Mouse (Mus musculus) hindbrain, postnatal 0 days (tissue): ENCODE results near the gene Kif17. TPM values are rescaled to one million over a fixed set of nuclear protein-coding genes. Genes with fewer than 3 reads are reported as not detected.
"Not testable (repeated sequence)": the region's sequence is repeated elsewhere in the genome, so short reads cannot be mapped to it uniquely, and the experiment has no call there.

Source experiments
- ATAC-seq: fragments of 200-750 bp; cut with Nextera tagmentation; 2 replicates; pipeline ENCODE4 v1.8.0; 2017; ENCODE audit warnings: mild to moderate bottlenecking, moderate TSS enrichment, moderate library complexity
- DNase-seq: peaks from one replicate; pipeline ENCODE4 v3.0.0-alpha.2; 2015; ENCODE audit warnings: low spot score
- H3K27ac ChIP-seq: fragments of 300-500 bp; sonication (generic); 2 replicates; pipeline ENCODE4 v1.5.1; 2014; ENCODE audit warnings: mild to moderate bottlenecking
- H3K27me3 ChIP-seq: fragments of 300-500 bp; sonication (generic); 2 replicates; pipeline ENCODE4 v1.6.1; 2014; ENCODE audit warnings: low read length, mixed read lengths; ENCODE audit not compliant: insufficient read depth
- H3K36me3 ChIP-seq: fragments of 300-500 bp; sonication (generic); 2 replicates; pipeline ENCODE4 v1.6.1; 2014; ENCODE audit warnings: low read length, mixed read lengths; ENCODE audit not compliant: insufficient read depth
- H3K4me1 ChIP-seq: fragments of 300-500 bp; sonication (generic); 2 replicates; pipeline ENCODE4 v1.6.1; 2014; ENCODE audit warnings: antibody characterized with exemption, low read length, mixed read lengths; ENCODE audit not compliant: insufficient read depth
- H3K4me2 ChIP-seq: fragments of 300-500 bp; sonication (generic); 2 replicates; pipeline ENCODE4 v1.6.1; 2014; ENCODE audit warnings: low read depth, mild to moderate bottlenecking, low read length, moderate library complexity, mixed read lengths
- H3K4me3 ChIP-seq: fragments of 300-500 bp; sonication (generic); 2 replicates; pipeline ENCODE4 v1.5.1; 2014; ENCODE audit warnings: low read length
- H3K9ac ChIP-seq: fragments of 300-500 bp; sonication (generic); replicated peaks from 2 replicates; pipeline ENCODE4 v1.6.1; 2014; ENCODE audit warnings: mild to moderate bottlenecking, low read length, moderate library complexity, mixed read lengths
- H3K9me3 ChIP-seq: fragments of 300-500 bp; sonication (generic); 2 replicates; pipeline ENCODE4 v1.6.1; 2016; ENCODE audit warnings: low read length, mixed read lengths
- CTCF ChIP-seq: IDR thresholded peaks from 2 replicates; pipeline ENCODE4 v1.5.1; 2016; ENCODE audit warnings: antibody characterized with exemption, control low read depth, low read depth
- WGBS: fragments of 180-500 bp; shearing (Covaris S2); extraction: QIAGEN DNeasy Blood & Tissue Kit; methylation state at CpG from one replicate; pipeline ENCODE4 v1.1.7; 2014; 5-methylcytosine and 5-hydroxymethylcytosine counted together
- polyA plus RNA-seq: library from polyadenylated mRNA; unstranded; fragments of >200 nt; fragmentation: Nextera tagmentation; extraction: Ambion mirVana; gene quantifications from 2 replicates; pipeline ENCODE4 v1.2.1, GENCODE M21; 2015
- total RNA-seq: library from RNA; depleted of rRNA; stranded (reverse); fragments of >200 nt; gene quantifications from 2 replicates; pipeline ENCODE4 v1.2.3, GENCODE M21; 2014

The Kif17 gene
- total and polyA plus RNA-seq, 2 experiments from 2014 or later: 4.1 to 5.1 TPM

DNA sequence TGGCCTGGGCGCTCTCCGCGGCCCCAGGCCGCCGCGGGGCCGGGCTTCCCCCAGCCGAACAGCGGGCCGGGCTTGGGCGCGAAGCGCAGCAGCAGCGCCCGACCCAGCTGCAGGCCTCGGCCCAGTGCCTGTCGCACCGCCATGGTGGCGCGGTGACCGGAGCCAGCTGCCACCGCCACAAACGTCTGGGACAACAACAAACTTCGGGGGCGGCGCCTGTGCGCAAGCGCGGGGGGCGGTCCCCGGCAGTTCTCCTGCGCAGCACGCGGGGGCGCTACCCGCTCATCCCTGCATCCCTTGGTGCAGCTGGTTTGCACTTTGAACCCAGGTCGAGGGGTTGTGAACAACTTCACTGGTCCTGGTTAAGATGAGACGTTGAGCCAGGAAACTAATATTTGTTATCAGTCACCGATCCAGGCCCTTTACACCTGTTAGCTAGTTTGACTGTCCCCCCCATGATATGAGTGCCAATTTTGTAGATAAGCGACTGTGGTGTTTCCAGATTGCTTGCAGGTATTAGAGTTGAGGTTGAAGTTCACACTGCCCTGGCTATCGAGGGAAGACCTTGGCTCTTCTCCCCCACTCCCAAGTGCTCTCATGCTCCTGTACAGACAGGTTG lies 76.0 kb downstream of the Kif17 start, which contains the start of gene Pink1:
Pink1 (minus strand) TSS at position 231 of the 619 bp plus-strand sequence.
- ATAC-seq: peak; percentile 70

DNA sequence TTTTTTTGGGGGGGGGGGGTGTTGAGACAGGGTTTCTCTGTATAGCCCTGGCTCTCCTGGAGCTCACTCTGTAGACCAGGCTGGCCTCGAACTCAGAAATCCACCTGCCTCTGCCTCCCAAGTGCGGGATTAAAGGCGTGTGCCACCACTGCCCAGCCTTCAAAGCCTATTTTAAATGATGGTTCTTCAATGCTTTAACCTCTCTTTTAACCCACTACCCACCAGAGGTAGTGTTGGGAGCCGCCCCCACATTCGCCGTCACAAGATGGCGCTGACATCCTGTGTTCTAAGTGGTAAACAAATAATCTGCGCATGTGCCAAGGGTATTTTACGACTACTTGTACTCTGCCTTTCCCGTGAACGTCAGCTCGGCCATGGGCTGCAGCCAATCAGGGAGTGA lies 76.9 kb downstream of the Kif17 start:
- ATAC-seq, H3K4me2 ChIP-seq, DNase-seq, H3K9ac ChIP-seq, H3K4me1 ChIP-seq, H3K4me3 ChIP-seq, H3K27me3 ChIP-seq, H3K36me3 ChIP-seq, H3K9me3 ChIP-seq: not testable (repeated sequence)
- TF ChIP-seq CTCF: peak; percentile 15; the same call in 1 of the 2 replicates
- peak overlapping the region; percentile 26; the same call in 1 of the 2 replicates for H3K27ac ChIP-seq
- 56% methylated on average over 7 of the region's 12 CpGs for WGBS

More for the DNA sequence above, 76.0 kb downstream of the Kif17 start, which contains the start of gene Pink1:
- H3K9ac ChIP-seq: peak within 1 kb of the TSS; percentile 94
- H3K27ac ChIP-seq: peak within 1 kb of the TSS; percentile 99
- WGBS: 4% methylated on average over 37 of the region's 41 CpGs
- peak within 1 kb of the TSS; percentile 70 for H3K4me3 ChIP-seq
- DNase-seq: peak; percentile 92
- H3K27me3 ChIP-seq: no peaks in the 10 kb centered on the region
- peak; percentile 81 for TF ChIP-seq CTCF
- no peaks in the 10 kb centered on the region for H3K36me3 ChIP-seq
- no peaks in the 10 kb centered on the region for H3K9me3 ChIP-seq
- H3K4me1 ChIP-seq: no peaks in the 10 kb centered on the region
- peak within 1 kb of the TSS; percentile 65 for H3K4me2 ChIP-seq

DNA sequence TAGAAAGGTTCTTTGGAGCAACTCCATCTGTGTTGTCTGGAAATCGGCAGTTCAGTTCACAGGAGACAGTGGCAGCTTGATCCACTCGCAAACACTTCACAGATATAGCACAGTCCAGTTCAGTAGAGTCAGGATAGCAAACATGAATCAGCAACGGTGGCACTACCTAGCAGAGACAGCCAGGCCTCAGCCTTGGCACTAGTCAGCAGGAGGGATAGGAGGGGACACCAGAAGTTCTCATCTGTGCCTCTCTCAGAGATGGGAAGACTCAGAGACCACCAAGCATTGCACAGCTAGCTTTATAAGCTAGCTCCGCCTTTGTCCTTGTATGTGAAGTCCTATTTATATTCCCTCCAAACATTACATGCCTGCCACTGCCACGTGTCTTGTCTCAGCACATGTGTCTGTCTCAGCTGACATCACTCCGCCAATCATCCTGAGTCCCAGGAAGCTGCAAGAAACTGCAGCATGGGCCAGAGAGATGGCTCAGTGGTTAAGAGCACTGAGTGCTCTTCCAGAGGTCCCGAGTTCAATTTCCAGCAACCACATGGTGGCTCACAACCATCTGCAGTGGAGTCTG lies 77.7 kb downstream of the Kif17 start:
- TF ChIP-seq CTCF: peak; percentile 21; the same call in 1 of the 2 replicates
- DNase-seq: no peak
- no peak overlapping the region for H3K27ac ChIP-seq
- no peaks in the 10 kb centered on the region for H3K4me1 ChIP-seq
- WGBS: 67% methylated on average over 7 of the region's 7 CpGs
- no peaks in the 10 kb centered on the region for H3K27me3 ChIP-seq
- ATAC-seq: no peak
- peak overlapping the region; percentile 34; the same call in 1 of the 2 replicates for H3K4me2 ChIP-seq
- H3K9me3 ChIP-seq: no peaks in the 10 kb centered on the region
- H3K36me3 ChIP-seq: no peaks in the 10 kb centered on the region
- no peak overlapping the region for H3K9ac ChIP-seq
- H3K4me3 ChIP-seq: peak overlapping the region; percentile 10; the same call in 1 of the 2 replicates

DNA sequence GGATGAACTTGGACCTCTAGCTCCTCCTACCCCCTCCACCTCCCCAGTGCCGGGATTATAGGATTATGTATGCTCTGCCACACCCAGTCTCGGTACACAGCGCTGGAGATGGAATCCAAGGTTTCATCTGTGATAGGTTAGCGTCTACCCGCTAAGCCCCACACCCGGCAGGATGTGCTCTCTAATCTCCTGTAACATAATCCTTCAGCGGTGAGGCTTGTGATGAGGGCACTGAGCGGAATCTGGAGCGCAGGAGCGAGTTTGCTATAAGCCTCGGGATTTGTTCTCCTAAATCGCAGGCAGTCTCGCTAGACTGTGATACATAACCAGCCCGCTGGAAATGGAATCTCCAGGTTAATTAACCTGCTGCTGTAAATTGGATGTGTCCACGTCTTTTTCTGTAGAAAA lies 80.0 kb downstream of the Kif17 start:
- Histone ChIP-seq H3K27ac (0 out of 2 replicates have a peak overlapping the region, but pooled peaks have one; percentile 15), H3K4me1 (no peaks in the 10 kb centered on the region), H3K9ac (no peak overlapping the region), H3K4me2 (no peak overlapping the region), H3K9me3 (no peaks in the 10 kb centered on the region), H3K36me3 (no peaks in the 10 kb centered on the region), H3K4me3 (no peak overlapping the region), H3K27me3 (no peaks in the 10 kb centered on the region)
- no peak for TF ChIP-seq CTCF
- ATAC-seq (0 out of 2 replicates have a peak, but pooled peaks have one; percentile 28), DNase-seq (peak; percentile 52)
- WGBS: 25% methylated on average over 15 of the region's 15 CpGs

DNA sequence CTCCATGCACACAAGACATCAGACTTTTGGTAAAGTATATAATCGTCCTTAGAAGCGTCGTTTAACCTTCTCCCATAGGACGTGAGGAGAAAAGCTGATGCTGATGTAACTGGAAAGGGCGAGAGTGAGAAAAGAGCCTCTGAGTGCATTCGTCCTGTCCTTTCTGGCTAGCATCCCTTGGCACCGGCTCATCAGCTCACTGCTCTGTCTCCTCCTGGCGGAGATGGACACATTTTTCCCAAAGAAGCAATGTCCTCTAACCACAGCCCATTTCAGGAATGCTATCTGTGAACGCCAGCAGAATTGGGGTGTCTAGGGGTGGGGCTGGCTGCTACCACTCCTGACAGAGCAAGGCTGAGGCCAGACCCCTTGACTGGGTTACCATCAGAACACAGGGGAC lies 81.4 kb downstream of the Kif17 start:
- DNase-seq (peak; percentile 13), ATAC-seq (no peak)
- no peak overlapping the region for H3K4me3 ChIP-seq
- no peak overlapping the region for H3K4me2 ChIP-seq
- no peaks in the 10 kb centered on the region for H3K9me3 ChIP-seq
- H3K27me3 ChIP-seq: no peaks in the 10 kb centered on the region
- no peak overlapping the region for H3K27ac ChIP-seq
- no peak overlapping the region for H3K9ac ChIP-seq
- no peaks in the 10 kb centered on the region for H3K4me1 ChIP-seq
- TF ChIP-seq CTCF: peak; percentile 27; the same call in 1 of the 2 replicates
- no peaks in the 10 kb centered on the region for H3K36me3 ChIP-seq
- 73% methylated on average over 9 of the region's 9 CpGs for WGBS

DNA sequence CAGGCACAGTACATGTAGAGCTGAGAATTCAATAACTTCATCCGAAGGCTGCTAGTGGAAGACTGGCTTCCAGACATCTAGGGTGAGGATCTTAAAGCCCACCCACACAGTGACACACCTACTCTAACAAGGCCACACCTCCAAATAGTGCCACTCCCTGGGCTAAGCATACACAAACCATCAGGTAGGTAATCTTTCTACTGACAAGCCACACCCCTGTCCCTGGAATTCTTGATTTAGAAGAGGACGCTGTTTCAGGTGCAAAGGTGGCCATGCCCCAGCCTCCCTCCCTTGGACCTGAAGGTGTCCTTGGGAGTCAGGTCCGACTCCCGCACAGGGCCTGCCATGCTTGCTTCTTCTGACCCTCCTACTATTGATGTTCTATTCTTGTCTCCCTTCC lies 82.9 kb downstream of the Kif17 start:
- DNase-seq (no peak), ATAC-seq (no peak)
- H3K9me3 ChIP-seq: no peaks in the 10 kb centered on the region
- no peak for TF ChIP-seq CTCF
- H3K4me2 ChIP-seq: no peak overlapping the region
- H3K27ac ChIP-seq: no peak overlapping the region
- H3K9ac ChIP-seq: no peak overlapping the region
- H3K36me3 ChIP-seq: no peaks in the 10 kb centered on the region
- no peak overlapping the region for H3K4me3 ChIP-seq
- H3K27me3 ChIP-seq: no peaks in the 10 kb centered on the region
- WGBS: 92% methylated on average over 4 of the region's 4 CpGs
- no peaks in the 10 kb centered on the region for H3K4me1 ChIP-seq

DNA sequence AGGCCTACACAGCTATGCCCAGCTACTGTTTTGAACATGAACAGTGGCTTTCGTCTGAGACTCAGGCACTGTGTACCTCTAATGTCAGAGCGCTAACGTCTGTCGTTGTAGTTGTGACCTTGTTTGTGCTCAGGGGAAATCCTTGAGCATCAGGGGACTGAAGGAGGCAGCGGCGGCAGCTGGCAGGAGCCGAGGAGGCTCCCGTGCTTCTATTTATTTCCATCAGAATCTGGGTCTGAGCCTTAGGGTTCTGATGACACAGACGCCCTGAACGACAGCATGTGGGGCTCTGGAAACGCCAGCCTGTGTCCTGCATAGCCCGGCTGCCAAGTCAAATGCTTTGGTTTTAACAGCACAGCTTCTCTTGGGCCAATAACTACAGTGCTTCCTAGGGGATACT lies 84.8 kb downstream of the Kif17 start:
- H3K27me3 ChIP-seq: no peaks in the 10 kb centered on the region
- no peaks in the 10 kb centered on the region for H3K36me3 ChIP-seq
- H3K4me2 ChIP-seq: no peak overlapping the region
- H3K27ac ChIP-seq: no peak overlapping the region
- H3K4me1 ChIP-seq: no peaks in the 10 kb centered on the region
- no peak for ATAC-seq
- no peaks in the 10 kb centered on the region for H3K9me3 ChIP-seq
- no peak overlapping the region for H3K9ac ChIP-seq
- no peak for DNase-seq
- 64% methylated on average over 12 of the region's 12 CpGs for WGBS
- no peak overlapping the region for H3K4me3 ChIP-seq
- no peak for TF ChIP-seq CTCF
